Mouse (Mus musculus) C2C12 (cell line): Measurements from ENCODE around the gene Tmem131.

Source experiments
- CEBPB ChIP-seq: IDR thresholded peaks from one replicate; pipeline ENCODE4 v1.6.1; 2011; ENCODE audit warnings: low read depth, mild to moderate bottlenecking, control low read depth, moderate library complexity
- CTCF ChIP-seq: IDR thresholded peaks from one replicate; pipeline ENCODE4 v1.5.1; 2011; ENCODE audit not compliant: control insufficient read depth, insufficient read depth, insufficient read length
- FOSL1 ChIP-seq: IDR thresholded peaks from one replicate; pipeline ENCODE4 v1.8.0; 2011; ENCODE audit warnings: mild to moderate bottlenecking, low read length; ENCODE audit not compliant: poor library complexity, insufficient read depth, severe bottlenecking
- MAX ChIP-seq: IDR thresholded peaks from one replicate; pipeline ENCODE4 v1.6.1; 2011; ENCODE audit warnings: mild to moderate bottlenecking, control low read depth
- MYOD1 ChIP-seq: IDR thresholded peaks from one replicate; pipeline ENCODE4 v1.6.1; 2011; ENCODE audit warnings: low read depth; ENCODE audit not compliant: control insufficient read depth, insufficient read length
- USF1 ChIP-seq: IDR thresholded peaks from one replicate; pipeline ENCODE4 v1.6.1; 2011; ENCODE audit warnings: low read depth, mild to moderate bottlenecking, control low read depth, moderate library complexity

DNA sequence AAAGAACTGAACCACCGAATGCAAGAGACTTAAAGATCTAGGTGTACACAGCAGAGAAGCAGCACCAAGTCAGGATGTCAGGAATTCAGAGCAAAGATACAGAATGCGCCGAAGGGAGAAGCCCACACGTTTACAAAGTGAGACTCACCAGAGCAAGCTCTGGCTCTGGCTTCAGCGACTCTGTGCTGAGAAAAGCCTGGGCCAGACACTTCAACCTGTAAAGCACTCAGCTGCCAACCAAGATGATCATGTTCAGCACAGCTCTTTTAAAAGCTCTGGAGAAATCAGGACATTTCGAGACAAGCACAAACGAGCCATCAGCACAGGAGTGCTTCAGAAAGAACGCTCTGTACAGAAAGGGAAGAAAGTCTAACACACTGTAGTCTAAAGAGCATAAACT lies 96.2 kb downstream of the Tmem131 start:
- no peak for TF ChIP-seq CTCF
- no peak for TF ChIP-seq MAX
- no peak for TF ChIP-seq CEBPB
- TF ChIP-seq MYOD1, result no peak
- TF ChIP-seq USF1, result no peak
- no peak for TF ChIP-seq FOSL1
